Mouse (Mus musculus): ENCODE measurements around the gene Gm13287. TPM values are rescaled to one million over a fixed set of nuclear protein-coding genes. Genes with fewer than 3 reads are reported as not detected.

Gene Gm13287
- polyA plus RNA-seq, 2 experiments from 2014 or later, result not detected

Other genes with a start within 250 kb of the Gm13287 start
- 1 to 10 TPM in 1 of 2 experiments, under 1 TPM in 1; 0.45 to 2.3 TPM for gene Ifna15, start 245.0 kb upstream of the Gm13287 start, polyA plus RNA-seq (2017; shearing (Covaris generic))
- under 1 TPM in 1 of 2 experiments, not detected in 1; 0.70 TPM for gene Ifna14, start 231.5 kb upstream of the Gm13287 start, polyA plus RNA-seq (2017; shearing (Covaris generic))
- not detected for gene Ifna9, start 210.9 kb upstream of the Gm13287 start, polyA plus RNA-seq (2017; shearing (Covaris generic))
- not detected for gene Ifna12, start 199.9 kb upstream of the Gm13287 start, polyA plus RNA-seq (2017; shearing (Covaris generic))
- gene C87499, start 168.8 kb upstream of the Gm13287 start, polyA plus RNA-seq (2017; shearing (Covaris generic)), result under 1 TPM in 1 of 2 experiments, not detected in 1; 0.47 TPM
- not detected for gene Ifna13, start 158.8 kb upstream of the Gm13287 start, polyA plus RNA-seq (2017; shearing (Covaris generic))
- not detected for gene Ifna16, start 126.3 kb upstream of the Gm13287 start, polyA plus RNA-seq (2017; shearing (Covaris generic))
- not detected for gene Ifna2, start 119.3 kb upstream of the Gm13287 start, polyA plus RNA-seq (2017; shearing (Covaris generic))
- gene Ifnab, start 111.9 kb upstream of the Gm13287 start, polyA plus RNA-seq (2017; shearing (Covaris generic)), result under 1 TPM in 1 of 2 experiments, not detected in 1; 0.30 TPM
- not detected for gene Gm26566, start 81.4 kb upstream of the Gm13287 start, polyA plus RNA-seq (2017; shearing (Covaris generic))
- 10 to 100 TPM; 19.8 to 29.0 TPM for gene Klhl9, start 80.8 kb upstream of the Gm13287 start, polyA plus RNA-seq (2017; shearing (Covaris generic))
- not detected for gene Gm13271, start 48.4 kb upstream of the Gm13287 start, polyA plus RNA-seq (2017; shearing (Covaris generic))
- 1 to 10 TPM in 1 of 2 experiments, under 1 TPM in 1; 0.62 to 1.0 TPM for gene Gm13283, start 43.1 kb upstream of the Gm13287 start, polyA plus RNA-seq (2017; shearing (Covaris generic))
- under 1 TPM in 1 of 2 experiments, not detected in 1; 0.82 TPM for gene Gm13290, start 29.4 kb upstream of the Gm13287 start, polyA plus RNA-seq (2017; shearing (Covaris generic))
- not detected for gene Gm13289, start 26.3 kb upstream of the Gm13287 start, polyA plus RNA-seq (2017; shearing (Covaris generic))
- gene Gm13272, start 23.4 kb upstream of the Gm13287 start, polyA plus RNA-seq (2017; shearing (Covaris generic)), result not detected
- 1 to 10 TPM in 1 of 2 experiments, not detected in 1; 1.5 TPM for gene Ifnz, start 21.1 kb upstream of the Gm13287 start, polyA plus RNA-seq (2017; shearing (Covaris generic))
- not detected for gene Gm13276, start 17.5 kb upstream of the Gm13287 start, polyA plus RNA-seq (2017; shearing (Covaris generic))
- not detected for gene Gm13277, start 14.6 kb upstream of the Gm13287 start, polyA plus RNA-seq (2017; shearing (Covaris generic))
- not detected for gene Gm13278, start 11.7 kb upstream of the Gm13287 start, polyA plus RNA-seq (2017; shearing (Covaris generic))
- gene Gm13275, start 8.8 kb upstream of the Gm13287 start, polyA plus RNA-seq (2017; shearing (Covaris generic)), result not detected
- not detected for gene Gm13279, start 5.9 kb upstream of the Gm13287 start, polyA plus RNA-seq (2017; shearing (Covaris generic))
- gene Gm13285, start 3.6 kb upstream of the Gm13287 start, polyA plus RNA-seq (2017; shearing (Covaris generic)), result 1 to 10 TPM in 1 of 2 experiments, under 1 TPM in 1; 0.94 to 3.7 TPM
- gene Gm13288, start 2.3 kb downstream of the Gm13287 start, polyA plus RNA-seq (2017; shearing (Covaris generic)), result not detected
- not detected for gene Ifna7, start 13.0 kb downstream of the Gm13287 start, polyA plus RNA-seq (2017; shearing (Covaris generic))
- not detected for gene Ifna11, start 16.7 kb downstream of the Gm13287 start, polyA plus RNA-seq (2017; shearing (Covaris generic))
- not detected for gene Ifna6, start 24.2 kb downstream of the Gm13287 start, polyA plus RNA-seq (2017; shearing (Covaris generic))
- not detected for gene Ifna5, start 32.3 kb downstream of the Gm13287 start, polyA plus RNA-seq (2017; shearing (Covaris generic))
- gene Ifna4, start 38.6 kb downstream of the Gm13287 start, polyA plus RNA-seq (2017; shearing (Covaris generic)), result under 1 TPM in 1 of 2 experiments, not detected in 1; 0.71 TPM
- gene Ifna1, start 46.8 kb downstream of the Gm13287 start, polyA plus RNA-seq (2017; shearing (Covaris generic)), result not detected
- gene Ifne, start 76.9 kb downstream of the Gm13287 start, polyA plus RNA-seq (2017; shearing (Covaris generic)), result not detected

Data from inflammation-experienced regulatory T-cells (primary cell).